Mouse (Mus musculus): ENCODE measurements at regions not wholly inside any gene's neighbourhood (a gene's known extent, or its start where the extent isn't known, plus 50 kb on each side); places are given as distances from the start of the nearest gene placed in this dataset.

DNA sequence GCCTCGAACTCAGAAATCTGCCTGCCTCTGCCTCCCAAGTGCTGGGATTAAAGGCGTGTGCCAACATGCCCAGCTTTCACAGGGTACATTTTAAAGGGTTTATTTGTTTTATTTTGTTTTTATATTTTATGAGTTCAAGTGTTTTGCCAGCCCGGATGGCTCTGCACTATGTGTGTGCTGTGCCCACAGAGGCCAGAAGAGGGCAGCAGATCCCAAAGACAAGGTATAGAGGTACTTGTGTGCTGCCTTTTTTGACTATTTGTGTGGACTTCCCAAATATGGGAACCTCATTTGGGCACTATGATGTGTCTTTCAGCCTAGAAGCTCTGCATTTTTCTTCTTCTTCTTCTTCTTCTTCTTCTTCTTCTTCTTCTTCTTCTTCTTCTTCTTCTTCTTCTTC lies 176.4 kb upstream of the Azi2 start:
- no peak for DNase-seq (ENCODE audit: low spot score)

DNA sequence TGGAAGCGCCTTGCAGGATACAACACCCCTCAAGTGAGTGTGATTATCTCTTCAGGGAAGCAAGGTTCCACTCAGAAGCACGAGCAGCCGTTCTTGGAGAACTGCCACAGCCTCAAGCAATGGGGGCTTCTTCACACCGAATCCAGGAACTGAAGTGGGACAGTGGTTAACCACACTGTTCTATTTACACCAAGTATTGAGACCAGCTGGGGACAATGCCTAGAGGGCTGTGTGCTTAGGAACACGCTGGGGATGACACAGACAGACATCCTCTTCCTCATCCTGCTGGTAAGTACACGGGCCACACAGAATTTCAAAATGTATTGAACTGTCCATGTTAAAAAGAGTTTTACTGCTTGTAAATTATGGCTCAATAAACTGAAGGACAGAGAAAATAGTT lies 177.0 kb upstream of the Azi2 start:
- DNase-seq (ENCODE audit: low spot score), result no peak

DNA sequence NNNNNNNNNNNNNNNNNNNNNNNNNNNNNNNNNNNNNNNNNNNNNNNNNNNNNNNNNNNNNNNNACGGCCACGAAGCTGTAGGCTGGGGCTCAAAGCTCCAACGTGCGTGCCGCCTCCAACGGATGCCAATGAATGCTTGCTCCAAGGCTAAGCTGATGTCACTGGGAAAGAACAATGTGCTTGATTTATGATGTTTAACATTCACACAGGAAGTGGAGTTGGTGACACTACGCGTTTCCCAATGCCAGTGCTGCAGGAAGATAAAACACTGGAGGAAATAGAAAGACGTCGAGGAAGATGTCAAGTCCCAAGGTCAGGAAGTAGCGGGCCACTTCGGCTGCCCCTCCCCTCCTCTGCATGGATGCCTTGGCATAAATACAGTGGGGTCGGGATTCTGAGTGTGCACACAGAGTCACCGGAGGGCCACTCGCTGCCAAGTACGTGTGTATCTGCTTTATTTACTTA lies 180.7 kb upstream of the Azi2 start:
- DNase-seq (ENCODE audit: low spot score), result no peak

DNA sequence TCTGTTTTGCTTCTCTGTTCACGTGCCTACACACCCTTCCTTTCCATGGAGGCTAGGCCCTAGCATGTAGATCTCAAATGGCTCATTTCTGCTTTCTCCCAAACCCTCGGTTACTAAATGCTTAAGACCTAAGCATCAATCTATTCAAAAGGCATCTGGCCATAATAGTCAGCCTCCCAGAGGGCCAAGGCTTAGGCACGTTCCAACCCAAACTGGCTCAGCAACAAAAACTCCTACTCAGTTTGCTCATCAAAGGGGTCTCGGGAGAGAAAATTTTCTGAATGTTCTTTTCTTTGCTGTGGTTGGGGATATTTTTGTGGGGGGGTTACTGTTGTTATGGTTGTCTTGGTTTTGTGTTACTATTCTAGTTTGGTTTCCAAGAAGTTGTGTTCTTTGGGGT lies 196.8 kb upstream of the Azi2 start:
- DNase-seq (ENCODE audit: low spot score), result no peak

DNA sequence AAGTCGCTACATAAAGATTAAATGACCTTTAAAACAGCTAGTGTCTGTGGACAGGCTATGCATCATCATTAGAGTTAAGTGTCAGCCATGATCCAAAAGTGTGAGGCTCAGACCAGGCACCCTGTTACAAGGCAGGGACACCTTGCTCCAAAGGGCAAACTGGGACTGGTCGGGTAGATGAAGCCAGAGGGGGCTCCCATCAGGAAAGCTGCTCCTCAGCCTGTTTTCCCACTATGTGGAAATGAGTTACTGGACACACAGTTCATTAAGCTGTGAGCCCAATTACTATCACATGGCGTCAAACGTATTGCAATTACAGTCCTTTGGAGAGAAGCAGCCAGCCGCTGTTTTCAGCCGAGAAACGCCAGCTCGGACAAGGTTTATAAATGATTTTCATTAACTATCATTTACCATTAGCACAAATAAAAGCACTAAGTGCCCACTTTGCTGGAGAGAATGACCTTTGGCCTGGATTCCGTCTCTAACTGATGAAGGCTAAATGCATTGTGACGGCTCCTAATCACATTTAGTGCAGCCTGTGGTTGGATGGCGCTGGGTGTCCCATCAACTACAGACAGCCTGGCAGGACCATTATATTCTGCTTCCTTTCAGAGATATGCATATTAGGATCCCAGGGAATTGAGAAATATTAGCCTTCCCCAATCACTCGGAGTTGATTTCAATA lies 203.5 kb upstream of the Azi2 start:
- DNase-seq (ENCODE audit: low spot score), result no peak

DNA sequence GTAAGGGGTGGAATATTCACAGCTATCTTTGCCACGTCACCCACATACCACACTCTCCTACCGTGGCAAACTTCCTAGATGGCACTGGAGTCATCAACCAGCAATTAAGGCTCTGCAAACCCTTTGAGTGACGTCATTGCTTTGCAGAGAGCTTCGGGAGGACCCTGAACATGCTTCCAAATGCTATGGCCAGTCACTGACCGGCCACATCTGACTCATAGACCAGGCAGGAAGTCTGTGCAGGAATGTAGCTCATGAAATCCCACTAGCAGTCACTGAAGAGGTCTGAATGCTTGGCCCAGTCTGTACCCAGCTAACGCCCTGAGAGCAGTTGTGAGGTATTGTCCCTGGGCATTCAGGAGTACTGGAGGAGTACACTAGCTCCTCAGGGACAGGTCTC lies 203.9 kb upstream of the Rbms3 start:
- no peak for DNase-seq (ENCODE audit: low spot score)

DNA sequence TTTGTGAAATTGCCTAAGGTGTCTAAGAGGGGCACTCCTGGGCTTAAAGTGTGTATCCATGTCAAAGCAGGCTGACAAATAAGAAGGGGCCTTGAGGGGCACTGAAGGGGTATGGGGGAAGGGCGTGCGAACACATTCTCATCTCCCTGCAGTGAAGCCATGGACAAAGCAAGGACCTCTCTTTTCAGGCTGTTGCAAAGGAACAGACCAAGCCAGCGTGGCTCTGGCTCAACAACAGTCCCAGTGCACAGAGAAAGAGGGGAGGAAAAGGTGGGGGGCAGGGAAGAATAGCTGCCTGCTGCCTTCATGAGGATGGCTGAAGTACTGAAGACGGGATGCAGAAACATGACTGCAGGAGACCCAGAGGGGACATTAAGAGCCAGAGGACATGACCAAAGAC lies 184.9 kb upstream of the Rbms3 start:
- no peak for DNase-seq (ENCODE audit: low spot score)

DNA sequence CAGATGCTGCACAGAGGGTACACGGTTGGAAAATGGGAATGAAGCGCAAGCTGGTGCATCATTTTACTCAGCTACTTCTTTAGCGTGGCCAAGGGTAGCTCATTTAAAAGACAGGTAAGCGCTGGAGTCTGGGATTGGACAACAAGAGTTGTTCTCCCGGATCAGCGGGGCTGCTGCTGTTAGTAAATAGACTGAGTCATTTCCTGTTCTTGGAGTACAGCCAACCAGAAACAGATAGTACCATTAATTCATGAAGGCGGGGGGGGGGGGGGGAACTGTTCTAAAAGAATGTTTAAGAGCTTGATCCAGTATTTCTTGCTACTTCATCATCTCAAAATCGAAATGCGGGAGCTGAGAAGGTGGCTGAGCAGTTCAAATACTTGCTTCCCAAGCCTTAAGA lies 183.5 kb upstream of the Rbms3 start:
- DNase-seq (ENCODE audit: low spot score), result no peak

DNA sequence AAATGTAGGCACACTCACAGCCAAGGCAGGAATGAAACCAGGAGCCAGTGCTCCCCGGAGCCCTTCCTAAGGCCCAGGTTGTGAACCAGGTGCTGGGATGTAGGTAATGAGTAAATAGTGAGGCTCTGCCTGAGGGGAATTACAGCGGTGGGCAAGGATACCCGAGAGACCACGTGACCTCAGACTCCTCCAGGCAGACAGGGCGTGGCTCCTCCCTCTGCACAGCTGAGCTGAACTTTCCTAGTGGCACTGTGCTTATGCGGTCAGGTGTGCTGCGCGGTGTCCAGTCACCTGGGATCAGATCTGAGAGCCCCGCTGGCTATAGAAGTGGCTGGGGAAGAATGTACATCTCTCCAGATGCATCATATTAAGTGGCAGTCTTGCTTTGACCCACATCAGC lies 176.1 kb upstream of the Rbms3 start:
- DNase-seq (ENCODE audit: low spot score), result no peak

DNA sequence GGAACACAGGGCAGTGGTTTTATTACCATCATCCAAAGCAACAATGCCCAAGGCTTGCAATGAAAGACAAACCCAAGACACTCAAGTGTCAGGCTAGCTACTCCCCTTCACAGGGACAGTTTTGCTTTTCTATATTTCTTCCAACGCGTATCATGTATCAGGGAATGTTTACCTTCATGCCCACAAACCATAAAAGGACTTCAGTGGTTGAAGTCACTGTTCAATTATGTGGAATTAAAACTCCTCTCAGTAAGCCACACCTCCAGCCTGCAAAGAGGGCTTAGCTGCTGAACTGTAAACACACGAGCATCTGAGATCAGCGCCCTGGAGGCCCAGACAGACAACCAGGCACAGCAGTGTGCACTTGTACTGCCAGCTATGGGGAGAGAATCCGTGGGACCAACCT lies 154.5 kb upstream of the Rbms3 start:
- DNase-seq (ENCODE audit: low spot score), result no peak

DNA sequence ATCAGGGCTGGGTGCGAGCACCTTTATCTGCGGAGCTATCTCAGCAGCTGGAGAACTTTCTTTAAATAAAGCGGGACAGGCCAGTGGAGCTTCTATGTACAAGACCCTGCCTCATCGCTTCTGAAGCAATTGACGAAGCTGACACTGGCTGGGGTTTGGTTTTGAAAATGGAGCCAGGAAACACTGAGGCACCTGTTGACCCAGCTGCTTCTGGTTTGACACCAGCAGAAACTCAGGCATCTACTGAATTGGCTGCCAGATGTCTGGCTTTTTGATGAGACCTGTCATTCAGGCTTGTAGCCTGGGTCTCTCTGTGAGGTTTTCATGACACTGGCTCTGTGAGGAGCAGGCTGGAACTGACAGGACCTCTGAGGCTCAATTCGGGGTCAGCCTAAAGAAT lies 124.9 kb upstream of the Rbms3 start:
- DNase-seq (ENCODE audit: low spot score), result no peak

DNA sequence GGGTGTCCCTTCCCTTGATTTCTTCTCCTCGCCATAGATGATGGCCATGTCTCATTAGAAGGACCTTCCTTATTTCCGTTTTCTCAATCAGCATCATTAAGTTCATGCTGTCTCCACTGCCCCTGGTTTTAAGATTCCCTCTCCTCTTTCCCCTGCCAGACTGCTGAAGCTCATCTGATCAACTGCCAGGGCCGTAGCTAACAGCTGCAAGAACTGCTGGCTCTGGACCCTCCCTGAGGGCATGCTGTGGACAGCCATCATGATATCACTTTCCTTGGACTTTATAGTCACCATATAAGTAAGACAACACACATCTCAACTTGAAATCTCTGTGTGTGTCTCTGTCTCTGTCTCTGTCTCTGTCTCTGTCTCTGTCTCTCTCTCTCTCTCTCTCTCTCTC lies 123.8 kb upstream of the Rbms3 start:
- DNase-seq (ENCODE audit: low spot score), result no peak

DNA sequence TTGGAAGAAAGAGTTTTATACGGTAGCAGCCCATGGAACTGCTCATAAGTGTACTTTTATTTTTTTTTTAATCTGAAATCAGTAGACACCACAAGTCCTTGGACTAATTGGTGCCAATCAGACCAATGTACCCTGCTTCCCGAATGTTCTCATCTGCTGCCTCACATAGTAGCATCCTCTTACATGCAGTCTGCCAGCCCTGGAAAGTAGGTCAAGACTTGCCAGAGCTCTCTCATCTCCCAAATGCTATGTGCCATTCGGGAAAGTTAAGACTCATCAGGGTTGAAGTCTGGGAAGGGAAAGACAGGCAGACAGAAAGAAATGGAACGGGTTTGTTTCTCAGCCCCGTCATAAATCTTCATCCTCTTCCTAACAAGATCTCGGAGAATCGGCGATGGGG lies 115.2 kb upstream of the Rbms3 start:
- no peak for DNase-seq (ENCODE audit: low spot score)

DNA sequence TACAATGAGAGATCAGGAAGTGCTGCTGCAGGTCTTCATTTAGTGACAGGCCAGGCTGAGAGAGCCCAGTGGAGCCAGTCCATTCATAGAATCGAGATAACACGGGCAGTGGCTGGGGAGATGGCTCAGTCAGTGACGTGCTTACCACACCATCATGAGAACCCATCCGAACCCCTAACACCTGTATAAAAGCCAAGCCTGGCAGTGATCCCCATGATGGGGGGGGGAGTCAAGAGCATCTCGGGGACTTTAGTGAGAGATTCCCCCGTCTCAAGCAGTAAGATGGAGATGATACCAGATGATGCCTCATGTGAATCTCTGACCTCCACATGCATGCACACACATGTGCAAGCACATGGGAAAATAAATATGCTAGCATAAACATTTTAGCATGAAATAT lies 99.7 kb upstream of the Rbms3 start:
- no peak for DNase-seq (ENCODE audit: low spot score)

DNA sequence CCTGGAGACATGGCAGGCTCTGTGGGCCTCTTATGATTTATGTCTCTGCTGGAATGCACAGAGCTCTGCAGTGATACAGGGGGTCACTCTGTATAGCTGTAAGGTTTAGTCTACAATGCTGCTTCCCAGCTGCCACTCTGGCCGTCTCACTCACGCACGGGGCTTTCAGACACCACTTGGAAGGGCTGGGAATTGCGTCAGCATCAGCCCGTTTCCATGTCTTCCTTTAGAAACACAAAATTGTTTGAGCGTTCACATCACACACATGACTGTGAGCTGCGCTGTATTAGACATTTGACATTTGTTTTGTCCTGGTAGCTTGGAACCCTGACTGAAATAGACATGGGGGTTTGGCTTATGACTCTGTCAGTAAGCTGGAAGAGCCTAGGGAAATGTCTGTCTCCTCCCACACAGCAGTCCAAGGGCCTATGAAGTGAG lies 90.5 kb upstream of the Rbms3 start:
- DNase-seq (ENCODE audit: low spot score), result no peak

DNA sequence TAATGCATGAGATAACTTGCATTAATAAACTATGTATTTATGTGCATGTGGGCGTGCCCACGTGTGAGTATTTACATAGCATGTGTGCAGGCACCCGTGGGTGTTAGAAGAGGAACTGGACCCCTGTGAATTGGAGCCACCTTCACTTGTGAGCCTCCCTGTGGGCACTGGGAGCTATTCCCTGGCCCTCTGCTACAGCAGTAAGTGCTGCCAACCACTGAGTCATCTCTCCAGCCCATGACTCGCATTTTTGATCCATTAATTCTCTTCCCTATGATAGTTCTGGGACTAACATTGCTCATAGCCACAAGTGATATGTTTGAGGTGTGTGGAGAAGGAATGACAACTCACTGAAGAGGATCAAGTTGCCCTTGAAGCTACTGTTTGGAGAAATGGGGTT lies 87.6 kb upstream of the Rbms3 start:
- DNase-seq (ENCODE audit: low spot score), result no peak

DNA sequence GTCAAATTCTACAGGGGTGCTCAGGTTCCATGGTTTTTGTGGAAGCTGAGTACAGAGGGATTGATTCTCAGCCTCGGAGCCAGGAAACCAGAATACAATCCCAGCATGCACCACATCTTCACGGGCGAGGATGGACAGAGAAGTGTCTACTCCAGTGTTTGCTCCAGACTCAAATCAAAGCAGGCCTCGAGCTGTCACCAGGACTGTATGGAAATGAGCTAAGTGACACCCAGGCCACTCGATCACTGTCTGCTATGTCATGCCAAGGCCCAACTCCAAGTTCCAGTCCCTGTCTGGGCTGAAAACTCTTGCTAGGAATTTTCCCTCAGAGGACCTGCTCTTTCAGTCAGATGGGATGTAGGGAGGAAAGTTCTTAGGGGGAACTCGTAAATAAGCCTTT lies 86.8 kb upstream of the Rbms3 start:
- DNase-seq (ENCODE audit: low spot score), result no peak

DNA sequence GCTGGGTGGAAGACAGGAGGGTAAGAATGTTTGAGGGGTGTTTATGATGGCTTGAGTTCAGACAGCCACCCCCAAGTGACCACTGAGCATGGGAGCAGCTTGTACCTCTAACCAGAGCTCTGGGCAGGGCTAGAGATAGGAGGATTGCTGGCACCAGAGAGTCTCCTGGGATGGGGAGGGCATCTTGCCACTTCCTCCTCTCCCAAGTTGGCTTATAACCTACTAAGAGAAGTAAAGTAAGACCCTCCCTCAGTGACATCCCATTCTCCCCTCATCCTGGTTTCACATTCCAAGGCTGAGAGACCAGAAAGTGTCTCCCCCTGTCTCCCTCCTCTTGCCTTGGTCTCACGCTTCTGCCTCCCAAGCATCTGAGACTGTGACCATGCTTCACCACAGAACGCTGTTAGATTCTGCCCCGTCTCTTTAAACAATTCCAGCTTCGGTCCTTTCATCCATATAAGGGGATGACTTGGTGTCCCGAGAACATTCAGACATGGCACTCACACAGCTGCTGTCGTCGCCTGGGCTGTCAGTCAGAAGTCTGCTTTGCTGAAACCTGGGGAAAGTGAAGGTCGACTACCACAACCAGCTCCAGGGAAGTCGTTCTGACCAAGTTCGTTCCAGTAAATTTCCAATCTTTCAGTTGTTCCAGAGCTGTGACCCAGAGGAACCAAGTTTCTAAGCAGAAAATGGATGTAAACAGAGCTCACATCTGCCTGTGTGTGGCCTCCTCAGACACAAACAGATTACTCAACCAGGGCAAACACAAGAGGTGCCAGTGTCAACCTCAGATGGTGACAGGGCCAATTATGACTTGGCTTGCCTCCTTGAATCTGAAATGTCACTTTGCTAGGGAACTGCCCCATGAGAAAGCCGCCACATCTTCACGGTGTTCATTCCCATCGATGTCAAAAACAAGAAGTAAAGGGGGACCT lies 85.3 kb upstream of the Rbms3 start:
- DNase-seq (ENCODE audit: low spot score), result no peak

DNA sequence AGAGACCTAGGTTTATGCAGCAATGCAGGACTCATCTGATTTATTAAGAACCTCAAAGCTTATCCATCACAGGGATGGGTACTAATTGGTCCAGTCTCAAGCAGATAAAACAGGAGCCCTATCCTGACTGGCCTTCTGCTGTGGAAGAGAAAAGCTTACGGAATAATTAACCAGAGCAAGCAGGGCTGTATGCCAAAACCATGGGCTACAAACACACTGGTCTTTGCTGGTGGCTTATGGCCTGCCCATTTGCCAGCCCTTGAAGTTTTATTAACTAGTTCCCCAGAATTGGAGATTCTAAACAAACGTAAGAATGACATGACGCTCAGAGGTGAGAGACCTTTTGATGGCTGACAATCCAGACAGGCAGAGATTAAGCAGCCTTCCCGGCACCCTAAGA lies 83.4 kb upstream of the Rbms3 start:
- no peak for DNase-seq (ENCODE audit: low spot score)

DNA sequence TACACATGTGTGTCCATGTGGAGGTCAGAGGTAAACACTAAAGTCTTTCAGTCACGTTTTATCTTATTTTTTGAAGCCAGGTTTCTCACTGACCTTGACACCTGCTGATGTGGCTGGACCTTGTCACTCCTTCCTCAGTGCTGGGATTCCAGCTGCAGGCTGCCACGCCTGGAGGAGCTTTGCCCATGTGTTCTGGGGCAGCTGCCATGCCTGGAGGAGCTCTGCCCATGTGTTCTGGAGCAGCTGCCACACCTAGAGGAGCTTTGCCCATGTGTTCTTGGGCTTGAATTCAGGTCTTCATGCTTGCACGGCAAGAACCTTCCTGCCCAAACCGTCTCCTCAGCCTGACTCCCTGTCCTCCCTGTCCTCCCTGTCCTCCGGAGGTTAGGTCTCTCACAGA lies 82.1 kb upstream of the Rbms3 start:
- no peak for DNase-seq (ENCODE audit: low spot score)

DNA sequence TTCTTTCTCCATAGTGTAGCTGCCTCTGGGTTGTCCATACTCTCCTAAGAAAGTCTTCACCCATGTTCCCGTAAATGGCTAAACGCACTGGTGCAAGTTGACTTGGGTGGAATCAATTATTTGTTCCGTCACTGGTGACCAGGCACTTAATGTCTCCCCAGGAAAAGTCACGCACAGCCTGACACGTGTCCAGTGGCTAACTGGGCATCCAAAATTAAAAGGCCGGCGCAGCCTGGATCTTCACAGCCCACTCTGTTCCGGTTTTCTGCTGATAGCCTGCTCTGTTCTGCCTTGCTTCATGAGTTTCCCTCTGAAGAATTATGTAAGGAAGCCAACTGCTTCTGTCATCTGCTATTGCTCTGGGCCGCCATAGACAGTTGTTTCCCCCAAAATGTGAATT lies 81.3 kb upstream of the Rbms3 start:
- DNase-seq (ENCODE audit: low spot score), result no peak

DNA sequence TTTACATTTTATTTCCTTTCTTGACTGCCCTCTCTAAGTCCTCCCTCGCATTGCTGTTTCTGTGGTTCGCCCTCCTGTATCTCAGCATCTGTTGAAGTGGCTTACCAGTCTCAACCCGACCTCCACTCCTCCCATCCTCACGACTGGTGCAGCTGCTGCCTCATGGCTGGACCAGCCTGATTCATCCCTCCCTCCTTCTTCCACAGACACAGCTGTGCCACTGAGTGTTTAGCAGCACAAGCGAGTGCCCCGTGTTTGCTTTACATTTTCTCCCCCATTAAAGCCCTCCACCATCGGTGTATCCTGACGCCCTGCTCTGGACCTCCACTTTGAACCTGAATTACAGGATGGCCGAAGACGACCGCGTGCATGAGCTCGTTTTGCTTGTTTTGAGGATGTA lies 80.0 kb upstream of the Rbms3 start:
- DNase-seq (ENCODE audit: low spot score), result no peak

DNA sequence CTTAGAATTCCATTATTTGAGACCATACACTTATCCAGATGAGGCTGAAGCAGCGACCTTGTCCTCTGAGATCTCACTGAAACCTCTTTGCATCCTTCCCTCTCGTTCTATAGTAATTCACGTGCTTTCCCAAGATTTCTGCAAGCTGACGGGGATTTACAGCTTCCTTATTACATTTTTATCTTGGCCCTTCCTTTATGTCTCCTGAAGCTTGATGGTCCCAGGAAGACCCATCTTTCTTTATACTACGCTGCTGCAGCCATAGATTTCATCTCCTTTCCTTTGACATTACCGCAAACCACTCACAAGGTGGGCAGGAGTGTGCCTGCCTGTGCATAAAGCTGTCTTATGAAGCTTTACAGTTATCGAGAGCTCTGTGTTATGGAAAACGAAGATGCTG lies 63.3 kb upstream of the Rbms3 start:
- DNase-seq (ENCODE audit: low spot score), result no peak

DNA sequence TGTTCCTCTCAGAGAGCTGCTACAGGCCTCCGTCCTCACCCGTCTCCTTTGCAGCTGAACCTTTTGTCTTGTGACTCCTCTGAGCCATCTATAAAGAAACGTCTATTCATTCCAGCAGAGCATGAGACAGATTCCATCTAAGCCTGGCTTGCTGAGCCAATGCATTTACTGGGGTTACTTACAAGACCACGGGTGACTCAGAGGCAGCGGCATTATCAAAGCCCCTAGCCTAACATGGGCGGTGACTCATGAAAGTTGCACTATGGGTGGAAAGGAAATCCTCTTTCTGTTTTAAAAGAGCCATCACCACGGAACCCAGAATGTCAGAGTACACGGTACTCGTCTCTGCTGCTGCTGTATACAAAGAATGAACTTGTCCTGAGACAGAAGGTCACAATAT lies 62.8 kb upstream of the Rbms3 start:
- DNase-seq (ENCODE audit: low spot score), result no peak

Measured in spleen, adult 12 weeks (tissue).